Mouse (Mus musculus) liver, postnatal 0 days (tissue): ENCODE measurements around the gene Mlxipl. TPM values are rescaled to one million over a fixed set of nuclear protein-coding genes. Genes with fewer than 3 reads are reported as not detected.

Experiments used
- ATAC-seq: fragments of 200-750 bp; cut with Nextera tagmentation; 2 replicates; pipeline ENCODE4 v1.8.0; 2017; ENCODE audit warnings: mild to moderate bottlenecking, moderate library complexity
- DNase-seq: peaks from one replicate; pipeline ENCODE4 v3.0.0-alpha.2; 2016
- H3K27ac ChIP-seq: fragments of 300-500 bp; sonication (generic); 2 replicates; pipeline ENCODE4 v1.5.1; 2014; ENCODE audit warnings: antibody characterized with exemption, moderate library complexity, mild to moderate bottlenecking, low read depth
- H3K27me3 ChIP-seq: fragments of 300-500 bp; sonication (generic); 2 replicates; pipeline ENCODE4 v1.6.1; 2014; ENCODE audit warnings: low read length, control low read depth, mixed read lengths; ENCODE audit not compliant: insufficient read depth
- H3K36me3 ChIP-seq: fragments of 300-500 bp; sonication (generic); replicated peaks from 2 replicates; pipeline ENCODE4 v1.6.1; 2014; ENCODE audit warnings: mild to moderate bottlenecking, control low read depth, low read length, moderate library complexity, mixed read lengths; ENCODE audit not compliant: insufficient read depth
- H3K4me1 ChIP-seq: fragments of 300-500 bp; sonication (generic); 2 replicates; pipeline ENCODE4 v1.6.1; 2014; ENCODE audit warnings: antibody characterized with exemption, mild to moderate bottlenecking, control low read depth; ENCODE audit not compliant: insufficient read depth
- H3K4me2 ChIP-seq: fragments of 300-500 bp; sonication (generic); 2 replicates; pipeline ENCODE4 v1.6.1; 2014; ENCODE audit warnings: low read depth, mild to moderate bottlenecking, low read length, moderate library complexity, mixed read lengths
- H3K4me3 ChIP-seq: fragments of 300-500 bp; sonication (generic); 2 replicates; pipeline ENCODE4 v1.5.1; 2014; ENCODE audit warnings: low read depth, low read length
- H3K9ac ChIP-seq: fragments of 300-500 bp; sonication (generic); replicated peaks from 2 replicates; pipeline ENCODE4 v1.6.1; 2014; ENCODE audit warnings: mild to moderate bottlenecking, moderate library complexity
- H3K9me3 ChIP-seq: fragments of 300-500 bp; sonication (generic); 2 replicates; pipeline ENCODE4 v1.6.1; 2016; ENCODE audit warnings: mild to moderate bottlenecking, control low read depth, low read length, mixed read lengths
- CTCF ChIP-seq: sonication (generic); IDR thresholded peaks from 2 replicates; pipeline ENCODE4 v1.5.1; 2016; ENCODE audit warnings: antibody characterized with exemption, low read depth
- EP300 ChIP-seq: IDR thresholded peaks from 2 replicates; pipeline ENCODE4 v1.6.1; 2016; ENCODE audit warnings: antibody characterized with exemption, low read depth, mild to moderate bottlenecking
- WGBS: fragments of 180-500 bp; shearing (Covaris S2); extraction: QIAGEN DNeasy Blood & Tissue Kit; methylation state at CpG from one replicate; pipeline ENCODE4 v1.1.7; 2014; ENCODE audit not compliant: insufficient replicate concordance; 5-methylcytosine and 5-hydroxymethylcytosine counted together
- polyA plus RNA-seq: library from polyadenylated mRNA; unstranded; fragments of >200 nt; fragmentation: Nextera tagmentation; extraction: Ambion mirVana; gene quantifications from 2 replicates; pipeline ENCODE4 v1.2.1, GENCODE M21; 2015

The Mlxipl gene
- polyA plus RNA-seq, 1 experiment from 2014 or later = 18.2 TPM

GRCm38 (mm10) chr5:135072061-135072460 is 17.6 kb upstream of the Mlxipl start:
- no peak overlapping the region for H3K27ac ChIP-seq
- H3K9ac ChIP-seq = no peak overlapping the region
- WGBS = 79% methylated on average over 2 of the region's 2 CpGs
- H3K27me3 ChIP-seq = no peaks in the 10 kb centered on the region
- H3K9me3 ChIP-seq = 0 out of 2 replicates have a peak, but pooled peaks cover 2% of the 10 kb centered on the region
- no peak overlapping the region for H3K4me3 ChIP-seq
- no peak for TF ChIP-seq EP300
- no peak for TF ChIP-seq CTCF
- H3K36me3 ChIP-seq = no peaks in the 10 kb centered on the region
- no peaks in the 10 kb centered on the region for H3K4me1 ChIP-seq
- no peak overlapping the region for H3K4me2 ChIP-seq
- ATAC-seq (no peak), DNase-seq (no peak)

DNA sequence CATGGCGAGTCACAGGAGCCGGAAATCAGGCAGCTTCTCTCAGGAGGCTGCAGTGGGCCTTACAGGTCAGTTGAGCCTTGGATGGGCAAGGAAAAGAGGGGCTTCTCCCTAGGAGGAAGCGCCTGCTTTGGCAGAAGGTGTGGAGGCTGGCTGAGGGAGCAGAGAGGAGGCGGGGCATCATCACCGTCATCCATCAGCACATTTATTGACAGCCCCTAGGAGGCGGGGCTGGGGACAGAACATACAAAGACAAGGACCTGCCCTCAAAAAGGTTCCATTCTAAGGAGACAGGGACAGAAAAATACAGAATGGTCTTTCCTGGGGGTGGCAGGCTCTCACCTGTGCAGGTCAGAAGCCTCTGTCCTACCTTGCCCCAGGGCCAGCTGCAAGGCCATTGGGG is 17.0 kb upstream of the Mlxipl start:
- WGBS = 60% methylated on average over 6 of the region's 6 CpGs
- no peak for ATAC-seq
- 0 out of 2 replicates have a peak, but pooled peaks cover 2% of the 10 kb centered on the region for H3K9me3 ChIP-seq
- H3K4me3 ChIP-seq = no peak overlapping the region
- H3K27me3 ChIP-seq = no peaks in the 10 kb centered on the region
- TF ChIP-seq CTCF (no peak), EP300 (no peak)
- no peak overlapping the region for H3K27ac ChIP-seq
- H3K9ac ChIP-seq = no peak overlapping the region
- DNase-seq = no peak
- peaks cover 2% of the 10 kb centered on the region for H3K4me1 ChIP-seq
- no peaks in the 10 kb centered on the region for H3K36me3 ChIP-seq
- no peak overlapping the region for H3K4me2 ChIP-seq

DNA sequence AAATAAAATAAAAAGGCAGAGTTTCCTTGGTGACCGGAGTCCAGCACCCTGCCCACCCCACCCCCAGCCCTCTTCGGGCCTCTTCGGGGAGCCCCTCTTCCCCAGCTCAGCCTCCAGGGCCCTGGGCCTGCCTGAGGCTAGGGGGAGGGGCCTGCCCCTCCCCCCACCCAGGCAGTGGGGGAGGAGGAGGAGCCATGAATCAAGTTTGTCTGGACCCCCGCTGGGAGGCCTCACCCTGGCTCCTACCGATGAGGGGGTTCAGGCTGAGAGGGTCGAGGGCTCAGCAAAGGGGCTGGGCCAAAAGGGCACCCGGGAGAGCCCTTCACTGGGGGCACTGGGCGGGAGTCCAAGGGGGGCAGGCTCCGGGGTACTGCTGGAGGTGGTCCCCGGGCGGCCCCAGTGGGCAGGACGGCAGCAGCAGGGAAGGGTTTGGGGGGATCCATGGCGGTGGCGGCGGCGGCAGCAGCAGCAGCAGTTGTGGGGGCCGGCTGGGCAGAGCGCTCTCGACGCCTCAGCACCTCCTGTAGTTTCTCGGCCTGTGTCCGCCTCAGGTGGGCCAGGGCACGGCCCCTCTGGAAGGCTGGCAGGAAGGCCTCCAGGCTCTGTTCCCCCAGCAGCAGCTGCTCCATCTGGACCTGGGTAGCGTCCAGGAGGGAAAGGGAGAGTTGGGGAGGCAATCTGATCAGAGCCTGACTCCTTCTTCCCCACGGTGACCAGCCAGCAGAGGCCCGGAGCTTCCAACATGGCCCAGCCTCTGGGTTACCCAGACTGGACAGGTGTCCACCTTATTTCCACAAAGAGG is 16.1 kb upstream of the Mlxipl start:
- DNase-seq = no peak
- Histone ChIP-seq H3K36me3 (no peaks in the 10 kb centered on the region), H3K4me3 (no peak overlapping the region), H3K4me2 (no peak overlapping the region), H3K9ac (no peak overlapping the region), H3K9me3 (no peaks in the 10 kb centered on the region), H3K27me3 (no peaks in the 10 kb centered on the region), H3K4me1 (peaks cover 8% of the 10 kb centered on the region), H3K27ac (no peak overlapping the region)
- TF ChIP-seq EP300 = no peak
- TF ChIP-seq CTCF = no peak
- ATAC-seq = no peak
- 54% methylated on average over 25 of the region's 26 CpGs for WGBS

- H3K9ac ChIP-seq = no peak overlapping the region
- 0 out of 2 replicates have a peak, but pooled peaks cover 2% of the 10 kb centered on the region for H3K27me3 ChIP-seq
- no peak overlapping the region for H3K27ac ChIP-seq
- peaks cover 8% of the 10 kb centered on the region for H3K4me1 ChIP-seq
- no peak for TF ChIP-seq EP300
- TF ChIP-seq CTCF = peak; percentile 41
- H3K4me2 ChIP-seq = no peak overlapping the region
- H3K4me3 ChIP-seq = no peak overlapping the region
- WGBS = 63% methylated on average over 4 of the region's 4 CpGs
- no peaks in the 10 kb centered on the region for H3K9me3 ChIP-seq
- no peak for DNase-seq
- H3K36me3 ChIP-seq = no peaks in the 10 kb centered on the region
- no peak for ATAC-seq
These were observed 14.0 kb upstream of the Mlxipl start for GRCm38 (mm10) chr5:135075655-135076054.

DNA sequence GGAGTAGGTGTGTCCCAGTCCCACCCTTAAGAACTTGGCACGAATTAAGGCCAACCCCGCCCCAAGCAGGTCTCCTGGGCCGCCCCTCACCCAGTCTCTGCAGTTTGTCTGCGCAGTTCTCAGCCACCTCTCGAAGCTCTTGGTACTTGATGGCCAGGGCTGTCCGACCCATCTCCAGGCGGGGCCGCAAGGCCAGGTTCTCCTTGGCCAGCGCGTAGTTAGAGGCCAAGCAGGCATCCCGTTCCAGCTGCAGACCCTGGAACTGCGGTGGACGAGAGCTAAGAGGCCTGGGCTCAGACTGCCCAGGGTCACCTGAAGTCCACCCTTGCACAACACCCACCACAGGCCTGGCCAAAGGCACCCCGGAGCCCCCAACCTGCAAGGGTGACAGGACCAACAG is 13.3 kb upstream of the Mlxipl start:
- Histone ChIP-seq H3K9ac (no peak overlapping the region), H3K27ac (no peak overlapping the region), H3K27me3 (0 out of 2 replicates have a peak, but pooled peaks cover 2% of the 10 kb centered on the region), H3K4me3 (no peak overlapping the region), H3K9me3 (no peaks in the 10 kb centered on the region), H3K4me2 (no peak overlapping the region), H3K4me1 (peaks cover 8% of the 10 kb centered on the region), H3K36me3 (no peaks in the 10 kb centered on the region)
- no peak for TF ChIP-seq EP300
- TF ChIP-seq CTCF = no peak
- 76% methylated on average over 14 of the region's 14 CpGs for WGBS
- no peak for DNase-seq
- ATAC-seq = no peak

- Histone ChIP-seq H3K9ac (no peak overlapping the region), H3K4me2 (peak overlapping the region; percentile 98), H3K27ac (no peak overlapping the region), H3K36me3 (no peaks in the 10 kb centered on the region), H3K4me3 (peak overlapping the region; percentile 69; the same call in 1 of the 2 replicates), H3K27me3 (0 out of 2 replicates have a peak, but pooled peaks cover 2% of the 10 kb centered on the region), H3K9me3 (no peaks in the 10 kb centered on the region), H3K4me1 (peaks cover 8% of the 10 kb centered on the region)
- TF ChIP-seq CTCF (no peak), EP300 (no peak)
- 46% methylated on average over 14 of the region's 14 CpGs for WGBS
- DNase-seq (no peak), ATAC-seq (no peak)
These were observed 12.7 kb upstream of the Mlxipl start for GRCm38 (mm10) chr5:135076931-135077505.
